Mouse (Mus musculus) brain, embryonic 18.5 days (tissue): ENCODE results near the gene Snap47.
A peak's percentile ranks its signal among the peaks of the same experiment; 100 is the strongest.

Experiments used
- DNase-seq: peaks from one replicate; pipeline ENCODE4 v3.0.0-alpha.2; 2012; ENCODE audit warnings: low read depth, low spot score

Snap47 gene

DNA sequence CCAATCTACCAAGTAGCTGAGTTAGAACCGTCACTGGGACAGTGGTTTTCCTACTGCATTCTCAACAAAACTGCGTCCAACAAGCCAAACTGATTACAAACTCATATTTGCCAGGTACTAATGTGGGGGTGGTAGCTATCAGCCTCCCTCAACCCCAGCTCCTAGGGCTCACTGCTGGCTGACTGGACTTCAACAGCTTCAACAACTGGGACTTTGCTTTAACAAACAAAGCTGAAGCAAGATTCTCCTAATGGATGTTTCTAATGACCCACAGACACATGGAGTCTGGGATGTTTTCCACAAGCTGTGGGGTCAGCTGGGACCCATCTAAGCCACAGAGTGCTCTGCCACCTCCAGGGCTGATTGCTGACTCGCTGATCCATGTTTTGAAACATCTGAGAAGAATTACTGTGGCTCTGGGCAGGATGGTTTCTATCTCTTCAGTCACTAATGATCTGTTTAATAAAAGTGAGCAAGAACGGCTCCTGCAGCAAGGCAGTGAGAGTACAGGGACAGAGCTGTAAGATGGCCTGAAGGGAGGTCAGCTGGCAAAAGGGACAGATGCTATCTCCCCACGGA, 27.9 kb downstream of the Snap47 start:
- DNase-seq, result no peak

DNA sequence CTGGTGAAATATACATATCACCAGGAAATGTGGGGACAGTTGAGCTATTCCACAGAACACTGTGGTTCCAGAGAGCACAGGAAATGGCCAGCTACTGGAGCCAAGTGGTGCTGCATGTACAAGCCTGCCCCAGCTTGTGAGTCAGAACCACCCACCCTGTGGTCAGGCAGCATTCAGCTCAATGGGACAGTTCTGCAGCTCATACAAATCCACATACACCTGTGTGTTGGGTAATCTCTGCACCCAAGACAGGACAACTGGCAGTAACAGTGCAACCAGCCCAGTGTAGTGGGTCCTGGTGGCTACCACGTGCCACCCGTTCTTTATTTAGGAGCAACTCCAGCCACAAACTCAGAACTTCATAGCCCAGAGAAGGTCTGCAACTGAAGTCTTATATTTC, 29.0 kb downstream of the Snap47 start:
- no peak for DNase-seq

DNA sequence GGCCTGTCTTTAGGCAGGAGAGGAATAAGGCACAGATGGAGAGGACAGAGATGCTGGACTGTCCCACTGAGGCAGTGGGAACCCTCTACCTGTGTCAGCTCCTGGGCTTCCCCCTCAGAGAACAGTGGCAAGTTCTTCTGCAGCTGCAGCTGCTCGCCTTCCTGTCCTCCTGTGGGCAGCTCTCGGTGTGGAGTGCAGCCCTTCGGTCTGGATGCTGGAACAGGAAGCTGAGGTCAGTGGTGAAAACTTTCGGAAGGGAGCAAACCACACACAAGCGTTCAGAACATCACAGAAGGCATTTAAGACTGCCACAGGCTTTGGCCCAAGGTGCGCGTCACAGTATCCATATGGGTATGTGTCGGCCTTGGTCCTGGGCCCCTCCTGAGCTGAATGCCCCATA, 29.6 kb downstream of the Snap47 start:
- no peak for DNase-seq

DNA sequence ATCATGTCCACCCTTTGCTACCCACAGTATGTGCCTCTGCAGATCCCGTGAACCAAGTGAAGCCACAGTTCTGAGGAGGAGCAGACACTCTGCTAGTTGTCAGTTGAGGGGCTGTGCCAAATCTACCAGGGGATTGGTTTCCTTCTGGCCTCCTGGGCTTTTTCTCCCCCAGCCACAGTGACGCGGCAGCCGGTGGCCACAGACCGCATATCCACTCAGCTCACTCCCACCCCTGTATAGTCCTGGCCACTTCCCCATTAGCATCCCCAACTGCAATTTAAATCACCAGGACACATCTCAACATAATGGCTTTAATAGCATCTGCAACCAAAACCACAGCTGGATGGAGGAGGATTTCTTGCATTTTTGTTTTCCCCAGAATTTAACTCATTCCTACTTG, 32.3 kb downstream of the Snap47 start:
- no peak for DNase-seq

DNA sequence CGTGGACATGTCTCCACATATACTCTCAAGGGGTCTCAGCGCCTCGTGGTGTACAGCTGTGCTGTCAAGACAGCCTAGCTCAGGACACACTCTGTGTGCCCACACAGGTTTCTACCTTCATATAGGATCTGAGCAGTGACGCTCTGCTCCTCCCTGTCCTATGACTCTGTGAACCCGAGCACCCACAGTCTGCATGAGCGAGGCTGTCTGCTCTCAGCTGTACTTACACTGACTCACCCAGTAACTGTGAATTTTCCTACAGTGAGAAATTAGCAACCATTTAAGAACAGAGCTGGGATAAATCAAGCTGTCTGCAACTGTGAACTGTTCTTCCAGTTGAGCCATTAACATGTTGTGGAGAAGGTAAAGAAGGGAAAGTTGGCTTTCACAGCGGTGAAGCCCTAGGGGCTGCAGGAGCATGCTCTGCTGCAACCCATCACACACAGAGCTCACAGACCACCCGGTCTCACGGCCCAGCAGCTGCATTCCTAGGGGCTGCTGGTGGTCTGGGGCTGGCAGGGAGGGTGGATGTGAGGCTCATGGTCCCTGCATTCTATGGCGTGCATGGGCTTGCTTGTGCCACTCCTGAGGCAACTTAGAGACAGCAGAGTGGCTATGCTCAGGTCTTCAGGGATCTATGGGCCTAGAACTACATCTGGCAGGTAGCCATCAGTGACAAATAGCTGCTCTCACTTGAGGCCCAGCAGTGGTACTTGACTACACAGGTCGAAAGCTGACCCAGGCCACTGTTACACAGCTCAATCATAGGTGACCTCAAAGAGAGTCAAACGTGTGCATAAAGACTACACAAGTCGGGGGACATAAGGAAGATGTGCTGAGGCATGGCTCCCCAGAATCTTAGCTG, 37.8 kb downstream of the Snap47 start:
- no peak for DNase-seq

DNA sequence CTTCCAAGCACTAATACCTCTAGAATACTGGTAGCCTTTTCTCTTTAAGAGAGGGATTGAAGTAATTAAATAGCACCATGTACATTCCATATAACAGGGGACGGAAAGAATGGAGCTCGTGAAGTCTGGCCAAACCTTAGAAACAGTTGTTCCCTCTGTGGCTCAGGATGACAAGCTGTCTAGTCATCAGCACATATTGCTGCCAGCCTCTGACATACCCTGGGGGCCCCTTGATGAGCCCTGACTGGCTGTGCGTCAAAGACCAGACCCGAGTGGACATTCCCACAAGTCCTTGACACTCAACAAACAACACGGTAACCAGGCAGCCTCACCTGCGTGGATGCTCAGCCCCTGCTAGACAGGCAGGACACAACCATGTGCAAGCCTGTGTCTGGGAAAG, 38.9 kb downstream of the Snap47 start:
- no peak for DNase-seq

DNA sequence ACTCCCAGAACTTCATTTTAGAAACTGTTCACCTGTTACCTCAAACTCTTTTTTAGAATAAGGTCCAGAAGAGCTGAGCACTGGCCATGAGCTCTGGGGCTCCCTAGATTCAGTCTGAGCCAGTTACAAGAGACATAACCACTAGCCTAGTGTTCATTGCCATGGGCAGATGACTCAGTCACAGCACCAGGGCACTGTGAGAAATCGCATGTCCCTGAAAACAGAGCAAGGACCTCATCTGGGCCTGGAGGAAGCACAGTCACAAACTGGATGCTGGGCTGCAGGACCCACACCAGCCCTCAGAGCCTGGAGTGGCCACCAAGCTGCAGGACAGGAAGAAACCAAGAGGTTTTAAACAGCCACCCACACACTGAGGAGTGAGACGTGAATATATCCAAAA, 40.1 kb downstream of the Snap47 start:
- no peak for DNase-seq

DNA sequence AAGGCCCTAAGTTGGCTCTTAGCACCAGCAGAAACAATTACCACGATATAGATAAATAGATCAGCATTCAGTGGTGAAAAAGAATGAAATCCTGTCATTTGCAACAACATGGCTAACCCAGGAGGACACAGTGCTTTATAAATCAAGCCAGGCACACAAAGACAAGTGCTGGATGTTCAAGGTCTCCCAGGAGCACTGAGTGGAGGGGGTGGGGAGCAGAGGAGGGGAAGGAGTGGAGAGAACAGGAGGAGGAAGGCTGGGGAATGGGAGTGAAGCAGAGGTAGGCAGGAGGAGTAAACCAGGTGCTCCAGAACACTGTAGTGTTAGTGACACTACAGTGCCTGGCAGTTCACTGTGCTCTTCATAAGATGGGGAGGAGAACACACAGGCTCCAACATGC, 45.2 kb downstream of the Snap47 start:
- no peak for DNase-seq

DNA sequence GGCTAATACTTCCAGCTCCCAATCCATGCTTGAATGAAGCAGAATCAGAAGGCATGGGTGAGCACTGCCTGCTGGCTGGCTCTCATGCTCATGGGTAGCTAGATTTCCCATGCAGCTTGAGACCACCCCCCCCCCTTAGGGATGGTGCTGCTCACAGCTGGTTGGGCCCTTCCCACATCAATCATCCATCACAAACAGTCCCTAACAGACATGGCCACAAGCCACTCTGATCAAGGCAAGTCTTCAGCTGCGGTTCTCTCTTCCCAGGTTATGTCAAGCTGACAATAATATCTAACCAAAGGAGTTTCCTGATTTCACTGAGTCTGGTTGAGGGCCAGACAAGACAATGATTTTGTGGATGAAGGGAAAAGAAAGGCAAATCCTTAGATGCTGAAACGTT, 50.1 kb downstream of the Snap47 start:
- no peak for DNase-seq

DNA sequence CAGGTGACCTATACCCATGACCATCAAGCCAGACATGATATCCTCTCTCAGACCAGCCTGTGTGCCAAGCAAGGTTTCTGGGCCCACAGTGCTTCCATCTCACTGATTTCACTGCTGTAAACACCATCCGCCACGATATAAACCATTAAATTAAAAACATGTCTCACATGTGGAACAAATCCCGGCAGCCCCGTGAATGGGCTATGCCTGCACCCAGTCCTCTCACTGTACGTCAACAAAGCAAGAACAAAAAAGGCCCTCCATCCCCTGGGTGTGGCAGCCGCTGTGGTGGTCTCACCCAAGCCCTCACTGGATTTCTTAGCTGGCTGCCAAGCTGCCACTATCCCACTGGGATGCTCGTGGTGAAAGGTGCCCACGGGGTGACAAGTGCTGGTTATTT, 51.2 kb downstream of the Snap47 start:
- DNase-seq, result no peak

DNA sequence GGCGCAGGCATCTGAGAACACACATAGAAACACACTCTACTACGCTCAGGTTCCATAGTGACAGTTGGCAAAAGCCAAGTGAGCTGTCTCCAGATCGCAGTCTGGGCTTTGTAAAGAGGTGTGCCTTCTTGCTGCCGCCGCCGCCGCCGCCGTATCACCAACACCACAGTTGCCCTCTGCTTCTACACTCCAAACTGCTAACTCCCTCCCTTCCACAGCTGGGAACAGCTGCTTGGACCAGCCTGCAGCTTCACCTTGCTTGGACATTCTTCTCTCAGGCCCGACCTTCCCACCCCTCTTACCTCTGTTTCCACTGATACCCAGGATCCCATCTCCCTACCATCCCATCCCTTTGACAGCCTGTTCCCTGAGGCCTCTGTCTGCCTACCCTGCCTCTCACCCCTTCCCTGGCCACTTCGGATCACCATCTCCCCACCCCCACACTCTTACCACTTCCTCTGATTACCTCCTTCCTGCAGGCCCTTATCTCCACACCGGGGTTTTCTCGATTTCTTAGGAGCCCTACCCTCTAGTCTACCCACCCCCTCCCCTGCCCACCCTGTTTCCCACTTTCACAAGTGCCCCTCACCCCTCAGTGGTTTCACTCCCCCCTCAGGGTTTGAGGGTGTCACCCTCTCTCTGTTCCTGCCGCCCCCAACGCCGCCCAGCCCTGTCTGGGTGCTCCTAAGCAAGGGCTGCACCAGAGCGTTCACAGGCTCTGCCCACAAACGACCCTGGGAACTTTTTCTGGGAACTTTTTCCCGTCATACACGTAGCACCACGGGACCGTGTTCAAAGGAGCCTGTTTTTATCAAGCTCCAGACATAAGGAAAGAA, 53.2 kb downstream of the Snap47 start:
- DNase-seq, result no peak

DNA sequence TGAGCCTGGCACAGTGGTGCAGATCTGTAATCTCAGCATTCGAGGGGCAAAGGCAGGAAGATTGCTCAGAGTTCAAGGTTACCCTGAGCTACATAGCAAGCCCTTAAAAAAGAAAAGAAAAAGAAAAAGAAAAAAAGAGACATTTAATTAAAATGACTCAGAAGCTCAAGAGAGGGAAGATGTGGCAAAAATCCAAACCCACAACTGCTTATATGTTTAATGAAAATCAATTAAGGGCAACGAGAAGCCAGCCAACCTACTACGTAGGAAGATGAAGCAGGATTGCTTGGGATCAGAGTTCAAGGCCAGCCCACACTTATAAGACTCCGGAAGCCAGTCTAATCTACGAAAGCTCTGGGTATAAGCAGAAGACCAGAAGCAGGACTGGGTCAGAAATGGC, 56.5 kb downstream of the Snap47 start:
- no peak for DNase-seq

DNA sequence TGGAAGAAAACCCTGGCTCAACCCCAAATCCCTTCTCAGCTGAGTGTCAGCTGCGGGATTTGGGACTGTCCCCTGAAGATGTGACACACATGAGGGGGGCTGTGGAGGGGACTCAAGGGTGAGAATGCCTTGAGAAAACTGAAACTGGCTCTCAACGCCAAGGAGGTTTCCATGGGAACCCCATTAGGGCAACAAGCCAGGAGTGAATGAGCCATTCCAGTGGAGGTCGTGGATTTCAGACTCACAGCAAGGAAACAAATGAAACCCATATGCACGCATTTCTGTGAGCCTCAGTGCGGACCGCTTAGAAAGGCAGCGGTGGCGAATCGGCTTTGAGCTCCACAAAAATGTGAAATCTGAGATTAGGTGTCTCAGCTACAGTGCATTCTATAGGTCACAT, 57.4 kb downstream of the Snap47 start:
- DNase-seq, result peak; percentile 24

DNA sequence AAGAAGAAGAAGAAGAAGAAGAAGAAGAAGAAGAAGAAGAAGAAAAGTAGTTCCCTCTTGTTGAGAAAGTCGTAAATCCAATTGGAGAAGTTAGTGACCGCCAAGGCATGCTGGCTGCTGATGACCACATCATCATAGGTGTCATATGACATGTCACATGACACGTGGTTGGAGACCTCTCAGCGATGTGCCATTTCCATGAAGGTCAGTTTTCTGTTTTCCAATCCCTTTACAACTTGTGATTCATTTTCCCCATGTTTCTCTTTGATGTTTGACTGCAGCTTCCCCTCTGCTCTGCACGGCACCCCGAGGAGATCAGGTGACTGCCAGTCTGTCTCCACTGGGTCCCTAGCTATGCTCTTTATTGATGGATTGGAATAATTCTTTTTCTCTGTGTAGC, 58.7 kb downstream of the Snap47 start:
- no peak for DNase-seq

DNA sequence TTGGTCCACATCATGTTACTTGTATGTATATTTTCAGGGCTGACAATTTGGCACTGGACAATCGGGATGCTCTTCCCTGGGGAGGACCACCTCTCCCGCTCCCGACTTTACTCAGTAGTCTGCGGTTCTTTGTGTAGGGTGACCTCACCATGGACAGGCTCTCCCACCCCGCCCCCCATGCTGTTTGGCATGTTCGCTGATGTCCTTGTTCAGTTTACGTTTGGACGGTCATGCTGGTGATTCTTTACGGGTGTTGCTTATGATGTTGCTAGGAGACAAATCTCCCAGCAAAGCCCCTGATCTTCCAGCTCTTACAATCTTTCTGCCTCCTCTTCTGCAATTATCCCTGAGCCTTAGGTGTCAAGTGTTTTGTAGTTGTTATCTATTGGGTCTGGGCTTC, 60.5 kb downstream of the Snap47 start:
- no peak for DNase-seq

DNA sequence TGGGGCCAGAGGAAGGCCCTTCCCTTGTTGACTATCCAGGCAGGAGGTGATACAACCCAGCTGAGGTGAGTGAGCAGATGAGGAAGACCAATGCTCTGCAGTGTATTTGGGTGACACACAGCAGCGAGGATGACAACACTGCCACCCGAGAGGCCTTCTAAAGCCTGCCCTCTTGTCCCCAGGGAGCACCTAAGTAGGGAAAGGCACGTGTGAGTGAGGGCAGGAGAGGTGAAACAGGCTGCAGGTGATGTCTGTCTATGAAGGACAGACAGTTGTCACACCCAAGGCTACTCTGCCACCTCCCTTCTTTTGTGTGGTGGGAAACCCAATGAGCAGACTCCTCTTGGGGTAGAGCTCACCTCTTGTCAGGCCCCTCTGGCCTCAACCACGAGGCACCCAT, 61.4 kb downstream of the Snap47 start:
- DNase-seq, result no peak

DNA sequence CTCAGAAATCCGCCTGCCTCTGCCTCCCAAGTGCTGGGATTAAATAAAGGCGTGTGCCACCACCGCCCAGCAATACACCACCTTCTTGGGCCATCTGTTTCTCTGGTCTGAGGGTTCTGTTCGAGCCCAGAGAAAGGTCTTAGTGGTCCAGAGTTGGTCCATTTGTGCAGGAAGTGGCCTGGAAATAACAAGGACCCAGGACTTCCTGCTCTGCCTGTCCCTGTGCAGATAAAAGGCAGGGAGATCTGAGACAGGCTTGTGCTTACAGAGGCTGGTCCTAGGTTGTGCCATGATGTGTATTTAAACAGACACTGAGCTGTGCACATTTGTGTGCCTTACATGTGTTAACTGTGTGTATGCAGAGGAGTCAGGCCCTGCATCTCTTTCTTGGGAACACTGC, 62.2 kb downstream of the Snap47 start:
- no peak for DNase-seq

DNA sequence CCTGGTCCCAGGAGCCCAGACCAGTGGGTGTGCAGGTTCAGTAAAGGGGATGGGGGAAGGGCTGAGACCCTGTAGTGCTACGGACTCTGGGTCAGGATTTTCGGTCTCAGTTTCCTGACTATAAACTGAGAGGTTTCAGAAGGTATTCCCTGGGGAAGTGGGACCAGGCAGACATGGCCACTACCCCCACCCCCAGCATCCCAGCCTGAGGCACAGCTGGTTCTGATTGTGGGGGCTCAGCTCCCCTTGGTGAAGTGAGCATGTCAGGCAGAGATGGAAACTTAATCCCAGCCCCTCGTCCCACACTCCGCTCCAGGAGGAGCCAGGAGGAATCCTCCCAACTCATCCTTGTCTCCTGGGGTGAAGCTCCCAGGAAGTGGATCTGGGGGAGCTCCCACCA, 63.5 kb downstream of the Snap47 start:
- DNase-seq, result no peak

DNA sequence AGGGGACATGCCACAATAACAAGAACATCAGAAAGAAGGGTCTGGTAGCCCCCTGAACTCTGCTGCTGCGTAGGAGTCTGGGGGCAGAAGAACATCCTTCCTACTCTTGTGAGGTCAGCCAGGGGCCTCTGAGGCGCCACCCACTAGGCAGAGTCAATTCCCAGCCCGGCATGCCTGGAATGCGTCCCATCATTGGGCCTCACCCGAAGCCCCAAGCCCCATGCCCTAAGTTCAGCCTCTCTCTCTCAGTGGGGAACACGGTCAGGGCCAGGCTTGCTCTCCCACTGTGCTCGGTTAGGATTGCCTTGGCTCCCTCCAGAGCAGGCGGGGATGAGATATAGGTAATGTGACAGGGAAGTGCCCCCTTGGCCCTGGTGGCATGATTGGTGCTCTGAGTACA, 65.9 kb downstream of the Snap47 start:
- no peak for DNase-seq

DNA sequence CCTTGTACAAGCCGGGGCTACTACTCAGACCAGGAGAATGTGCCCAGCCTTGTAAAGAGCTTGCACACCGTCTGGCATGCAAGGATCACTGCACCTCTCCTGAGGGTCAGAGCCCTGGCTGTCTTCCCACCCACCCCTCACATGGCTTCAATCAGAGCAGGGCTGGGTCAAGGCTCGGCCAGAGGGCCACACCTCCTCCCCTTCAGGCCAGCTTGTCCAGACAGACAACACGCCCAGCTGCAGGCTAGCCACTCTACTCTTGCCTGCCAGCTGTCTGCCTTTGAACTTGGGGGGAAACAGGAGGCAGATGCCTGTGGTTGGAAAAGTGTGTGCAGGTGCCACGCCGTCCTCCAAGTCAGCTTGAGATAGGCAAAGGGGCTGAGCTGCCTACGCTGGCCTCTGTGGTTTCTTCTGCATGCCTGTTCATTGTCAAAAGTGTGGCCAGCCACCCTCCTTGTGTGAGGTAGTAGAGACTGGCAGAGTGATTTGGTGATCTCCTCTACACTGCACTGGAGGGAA, 66.5 kb downstream of the Snap47 start:
- no peak for DNase-seq

DNA sequence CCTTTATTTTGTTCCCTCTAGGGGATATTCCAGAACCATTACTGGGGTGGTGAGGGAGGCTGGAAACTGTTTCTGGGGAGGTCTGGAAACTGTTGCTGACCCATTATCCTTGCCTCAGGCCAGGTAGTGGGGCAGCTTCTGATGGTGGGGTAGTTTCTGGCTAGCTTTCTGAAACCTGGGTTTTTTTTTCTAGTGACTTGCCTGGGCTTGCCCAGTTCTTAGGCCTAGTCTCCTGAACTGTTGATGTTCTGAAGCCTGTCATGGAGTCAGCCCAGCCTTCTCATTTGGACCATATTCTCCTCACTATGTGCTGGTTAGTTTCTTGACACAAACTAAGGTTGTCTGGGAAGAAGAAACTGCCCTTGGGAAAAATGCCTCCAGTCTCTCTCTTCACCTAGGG, 71.4 kb downstream of the Snap47 start:
- no peak for DNase-seq

DNA sequence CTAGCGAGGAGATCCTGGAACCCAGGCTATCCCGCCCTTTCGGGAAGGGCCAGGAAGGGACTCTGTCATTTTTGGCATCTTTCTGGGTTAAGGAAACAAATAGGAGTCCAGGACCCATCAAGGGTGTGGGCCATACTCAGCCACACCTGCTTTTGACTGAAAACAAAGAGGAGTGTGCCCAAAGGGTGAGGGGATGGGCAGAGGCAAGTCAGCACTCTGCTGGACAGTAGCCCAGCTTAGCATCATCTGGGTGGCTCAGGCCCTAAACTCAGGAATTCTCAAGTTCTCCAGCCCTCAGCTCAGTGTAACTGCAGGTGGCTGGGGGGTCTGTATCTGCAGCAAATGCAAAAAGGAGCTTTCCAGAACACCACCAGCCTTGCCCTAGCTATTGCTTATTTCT, 73.0 kb downstream of the Snap47 start:
- DNase-seq, result no peak
